Mouse (Mus musculus) midbrain, embryonic 11.5 days (tissue): Measurements from ENCODE around the gene Prm3. TPM values are rescaled to one million over a fixed set of nuclear protein-coding genes. Genes with fewer than 3 reads are reported as not detected.

Experiments used
- ATAC-seq: fragments of 200-750 bp; cut with Nextera tagmentation; 2 replicates; pipeline ENCODE4 v1.8.0; 2017; ENCODE audit warnings: moderate TSS enrichment, moderate library complexity; ENCODE audit not compliant: low FRiP score
- DNase-seq: peaks from one replicate; pipeline ENCODE4 v3.0.0; 2015; ENCODE audit warnings: low spot score; ENCODE audit errors: missing footprints
- H3K27ac ChIP-seq: fragments of 300-500 bp; sonication (generic); 2 replicates; pipeline ENCODE4 v1.5.1; 2014; ENCODE audit warnings: low read depth, low read length
- H3K27me3 ChIP-seq: fragments of 300-500 bp; sonication (generic); 2 replicates; pipeline ENCODE4 v1.6.1; 2014; ENCODE audit warnings: mild to moderate bottlenecking, low read length, moderate library complexity, mixed read lengths; ENCODE audit not compliant: control insufficient read depth, insufficient read depth
- H3K36me3 ChIP-seq: fragments of 300-500 bp; sonication (generic); 2 replicates; pipeline ENCODE4 v1.6.1; 2014; ENCODE audit warnings: mild to moderate bottlenecking, low read length, moderate library complexity, mixed read lengths; ENCODE audit not compliant: control insufficient read depth, insufficient read depth
- H3K4me1 ChIP-seq: fragments of 300-500 bp; sonication (generic); 2 replicates; pipeline ENCODE4 v1.6.1; 2014; ENCODE audit warnings: low read length; ENCODE audit not compliant: control insufficient read depth, insufficient read depth
- H3K4me2 ChIP-seq: fragments of 300-500 bp; sonication (generic); 2 replicates; pipeline ENCODE4 v1.6.1; 2014; ENCODE audit warnings: mild to moderate bottlenecking, moderate library complexity
- H3K4me3 ChIP-seq: fragments of 300-500 bp; sonication (generic); 2 replicates; pipeline ENCODE4 v1.5.1; 2014; ENCODE audit warnings: low read depth, low read length
- H3K9ac ChIP-seq: fragments of 300-500 bp; sonication (generic); 2 replicates; pipeline ENCODE4 v1.6.1; 2014; ENCODE audit warnings: low read length
- H3K9me3 ChIP-seq: fragments of 300-500 bp; sonication (generic); 2 replicates; pipeline ENCODE4 v1.6.1; 2016; ENCODE audit warnings: low read length; ENCODE audit not compliant: control insufficient read depth
- WGBS: fragments of 180-500 bp; shearing (Covaris S2); extraction: QIAGEN DNeasy Blood & Tissue Kit; methylation state at CpG from one replicate; pipeline ENCODE4 v1.1.7; 2014; 5-methylcytosine and 5-hydroxymethylcytosine counted together
- polyA plus RNA-seq: library from polyadenylated mRNA; unstranded; fragments of >200 nt; fragmentation: Nextera tagmentation; extraction: Ambion mirVana; gene quantifications from 2 replicates; pipeline ENCODE4 v1.2.1, GENCODE M21; 2014

Gene Prm3
- polyA plus RNA-seq, result not detected in 2 replicates

- WGBS, result 81% methylated on average over 9 of the region's 9 CpGs
- Histone ChIP-seq H3K36me3 (no peaks in the 10 kb centered on the region), H3K4me3 (no peak within 1 kb of the TSS), H3K4me1 (no peaks in the 10 kb centered on the region), H3K27me3 (no peaks in the 10 kb centered on the region), H3K27ac (no peak within 1 kb of the TSS), H3K4me2 (no peak within 1 kb of the TSS), H3K9ac (no peak within 1 kb of the TSS), H3K9me3 (no peaks in the 10 kb centered on the region)
- ATAC-seq (no peak), DNase-seq (no peak)
Observed at GRCm38 (mm10) chr16:10790702-10791101, at the start of gene Prm3. Gene Prm3 (minus strand): TSS chr16:10790914.

GRCm38 (mm10) chr16:10840018-10840417 lies 49.3 kb upstream of the Prm3 start:
- Histone ChIP-seq H3K27me3 (no peaks in the 10 kb centered on the region), H3K4me2 (no peak overlapping the region), H3K4me3 (no peak overlapping the region), H3K9ac (no peak overlapping the region), H3K9me3 (no peaks in the 10 kb centered on the region), H3K4me1 (peaks cover 26% of the 10 kb centered on the region), H3K27ac (no peak overlapping the region), H3K36me3 (no peaks in the 10 kb centered on the region)
- no peak for DNase-seq
- 94% methylated on average over 12 of the region's 14 CpGs for WGBS
- no peak for ATAC-seq

- H3K4me3 ChIP-seq, result no peak overlapping the region
- no peaks in the 10 kb centered on the region for H3K27me3 ChIP-seq
- no peak overlapping the region for H3K4me2 ChIP-seq
- no peak overlapping the region for H3K27ac ChIP-seq
- no peak for DNase-seq
- WGBS, result 57% methylated on average over 10 of the region's 10 CpGs
- H3K36me3 ChIP-seq, result no peaks in the 10 kb centered on the region
- H3K4me1 ChIP-seq, result peaks cover 27% of the 10 kb centered on the region
- no peak overlapping the region for H3K9ac ChIP-seq
- ATAC-seq, result no peak
- H3K9me3 ChIP-seq, result no peaks in the 10 kb centered on the region
Observed at GRCm38 (mm10) chr16:10838487-10839245, 48.0 kb upstream of the Prm3 start.

GRCm38 (mm10) chr16:10837903-10838302 lies 47.2 kb upstream of the Prm3 start:
- ATAC-seq, result no peak
- H3K27ac ChIP-seq, result no peak overlapping the region

GRCm38 (mm10) chr16:10837250-10837649 lies 46.5 kb upstream of the Prm3 start:
- DNase-seq (no peak), ATAC-seq (no peak)
- H3K4me3 ChIP-seq, result no peak overlapping the region

More at GRCm38 (mm10) chr16:10837903-10838302, 47.2 kb upstream of the Prm3 start:
- H3K9me3 ChIP-seq, result no peaks in the 10 kb centered on the region
- H3K9ac ChIP-seq, result no peak overlapping the region
- H3K27me3 ChIP-seq, result no peaks in the 10 kb centered on the region
- 94% methylated on average over 1 of the region's 1 CpGs for WGBS
- H3K36me3 ChIP-seq, result no peaks in the 10 kb centered on the region
- no peak for DNase-seq
- H3K4me2 ChIP-seq, result no peak overlapping the region
- H3K4me1 ChIP-seq, result peaks cover 22% of the 10 kb centered on the region
- H3K4me3 ChIP-seq, result no peak overlapping the region

GRCm38 (mm10) chr16:10836388-10836787 lies 45.7 kb upstream of the Prm3 start:
- DNase-seq (no peak), ATAC-seq (no peak)
- H3K27ac ChIP-seq, result no peak overlapping the region
- WGBS, result 99% methylated on average over 3 of the region's 3 CpGs
- no peak overlapping the region for H3K9ac ChIP-seq
- no peak overlapping the region for H3K4me3 ChIP-seq
- H3K36me3 ChIP-seq, result no peaks in the 10 kb centered on the region
- no peaks in the 10 kb centered on the region for H3K9me3 ChIP-seq
- peaks cover 22% of the 10 kb centered on the region for H3K4me1 ChIP-seq
- H3K27me3 ChIP-seq, result no peaks in the 10 kb centered on the region
- peak overlapping the region; percentile 90; the same call in 1 of the 2 replicates for H3K4me2 ChIP-seq

More at GRCm38 (mm10) chr16:10837250-10837649, 46.5 kb upstream of the Prm3 start:
- Histone ChIP-seq H3K9me3 (no peaks in the 10 kb centered on the region), H3K27me3 (no peaks in the 10 kb centered on the region), H3K36me3 (no peaks in the 10 kb centered on the region), H3K9ac (no peak overlapping the region), H3K4me1 (peaks cover 22% of the 10 kb centered on the region), H3K27ac (no peak overlapping the region), H3K4me2 (no peak overlapping the region)
- WGBS, result 96% methylated on average over 3 of the region's 3 CpGs

GRCm38 (mm10) chr16:10834911-10835587 lies 44.3 kb upstream of the Prm3 start, which contains the start of gene Rmi2:
Gene Rmi2 (plus strand): TSS chr16:10835059.
- peak; percentile 97 for DNase-seq
- Histone ChIP-seq H3K27ac (0 out of 2 replicates have a peak within 1 kb of the TSS, but pooled peaks have one; percentile 45), H3K36me3 (no peaks in the 10 kb centered on the region), H3K27me3 (no peaks in the 10 kb centered on the region), H3K4me2 (peak within 1 kb of the TSS; percentile 90), H3K4me3 (peak within 1 kb of the TSS; percentile 62), H3K9ac (peak within 1 kb of the TSS; percentile 80), H3K4me1 (peaks cover 22% of the 10 kb centered on the region), H3K9me3 (no peaks in the 10 kb centered on the region)
- WGBS, result under 1% methylated on average over 64 of the region's 69 CpGs
- ATAC-seq, result peak; percentile 94

- Histone ChIP-seq H3K4me2 (peak overlapping the region; percentile 90), H3K9me3 (no peaks in the 10 kb centered on the region), H3K27ac (no peak overlapping the region), H3K4me1 (peaks cover 22% of the 10 kb centered on the region), H3K4me3 (peak overlapping the region; percentile 62), H3K9ac (peak overlapping the region; percentile 80), H3K27me3 (no peaks in the 10 kb centered on the region), H3K36me3 (no peaks in the 10 kb centered on the region)
- no peak for ATAC-seq
- DNase-seq, result no peak
- WGBS, result 12% methylated on average over 12 of the region's 12 CpGs
Observed at GRCm38 (mm10) chr16:10834542-10834910, 43.8 kb upstream of the Prm3 start.

GRCm38 (mm10) chr16:10828461-10828805 lies 37.7 kb upstream of the Prm3 start:
- Histone ChIP-seq H3K27me3 (no peaks in the 10 kb centered on the region), H3K4me2 (no peak overlapping the region), H3K27ac (no peak overlapping the region), H3K4me1 (no peaks in the 10 kb centered on the region), H3K4me3 (no peak overlapping the region), H3K9ac (no peak overlapping the region), H3K36me3 (no peaks in the 10 kb centered on the region), H3K9me3 (no peaks in the 10 kb centered on the region)
- DNase-seq (no peak), ATAC-seq (no peak)
- 89% methylated on average over 4 of the region's 4 CpGs for WGBS
